In the genomic region with DNA sequence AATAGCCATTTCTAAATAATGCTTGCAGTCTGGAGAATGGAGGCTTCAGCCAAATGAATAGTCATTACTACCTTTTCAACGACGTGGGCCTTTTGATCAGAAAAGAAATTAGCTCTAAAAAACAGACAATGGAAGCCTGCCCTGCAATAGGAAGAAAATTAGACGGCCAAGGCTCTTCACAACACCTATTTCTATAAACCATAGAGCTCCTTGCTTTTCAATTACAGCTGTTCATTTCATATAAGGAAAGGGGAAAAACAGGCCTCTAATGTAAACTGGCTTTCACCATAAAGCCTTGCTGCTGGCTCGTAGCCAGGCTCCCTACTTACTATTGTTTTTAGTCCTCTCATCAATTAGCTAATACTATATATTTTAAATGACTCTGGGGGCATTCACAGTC, we compare ENCODE assay signal across 34 mouse cellular contexts. TPM values are rescaled to one million over a fixed set of nuclear protein-coding genes. Genes with fewer than 3 reads are reported as not detected.
"Had no signal": no experiment of that assay in that cellular context is flagged by ENCODE, and none has a peak within 500 bp of the region (broad histone marks: within the 10 kb centered on the region; RNA-seq: fewer than 3 reads in every experiment).

No protein-coding gene starts in this region.

- H3K4me2 ChIP-seq: limb, embryonic 12.5 days; limb, embryonic 13.5 days; limb, embryonic 15.5 days; liver, embryonic 11.5 days; liver, embryonic 12.5 days; liver, embryonic 13.5 days; liver, embryonic 15.5 days; lung, embryonic 14.5 days; lung, embryonic 15.5 days had no signal

- H3K9ac ChIP-seq: limb, embryonic 12.5 days; limb, embryonic 13.5 days; limb, embryonic 15.5 days; liver, embryonic 12.5 days; liver, embryonic 13.5 days; liver, embryonic 14.5 days; liver, embryonic 15.5 days; liver, postnatal 0 days; lung, embryonic 14.5 days; lung, embryonic 15.5 days; midbrain, embryonic 12.5 days; midbrain, embryonic 13.5 days; midbrain, embryonic 15.5 days; neural tube, embryonic 12.5 days had no signal

- H3K27ac ChIP-seq: left cerebral cortex, adult 2 months; limb, embryonic 10.5 days; limb, embryonic 12.5 days; limb, embryonic 13.5 days; limb, embryonic 15.5 days; liver, embryonic 12.5 days; liver, embryonic 13.5 days; liver, embryonic 14.5 days; liver, embryonic 15.5 days; lung, embryonic 15.5 days; macrophage; midbrain, embryonic 12.5 days; midbrain, embryonic 13.5 days; midbrain, embryonic 15.5 days; neural tube, embryonic 12.5 days had no signal

- H3K9me3 ChIP-seq: limb, embryonic 10.5 days; limb, embryonic 12.5 days; limb, embryonic 13.5 days; limb, embryonic 15.5 days; liver, embryonic 12.5 days; liver, embryonic 13.5 days; liver, embryonic 15.5 days; lung, embryonic 15.5 days; midbrain, embryonic 10.5 days; midbrain, embryonic 12.5 days; midbrain, embryonic 13.5 days; midbrain, embryonic 15.5 days; neural tube, embryonic 12.5 days had no signal

- DNase-seq: left cerebral cortex, postnatal 4 days; liver; liver, embryonic 13.5 days; liver, postnatal 0 days; lung, adult 18-20 months; lung, adult 2 months; lung, embryonic 14.5 days; lung, postnatal 10 days; lung, postnatal 14 days; lung, postnatal 36 days had no signal

- ATAC-seq: liver, embryonic 12.5 days; liver, postnatal 0 days; lung, postnatal 0 days; midbrain, embryonic 13.5 days; midbrain, embryonic 15.5 days; midbrain, embryonic 16.5 days had no signal

- H3K4me3 ChIP-seq: left cerebral cortex, adult 2 months; limb, embryonic 10.5 days; limb, embryonic 12.5 days; limb, embryonic 13.5 days; limb, embryonic 15.5 days; liver, embryonic 12.5 days; liver, embryonic 13.5 days; liver, embryonic 15.5 days; lung, embryonic 15.5 days; megakaryocyte, embryonic 14.5 days; midbrain, embryonic 12.5 days; midbrain, embryonic 15.5 days; myocyte; neural tube, embryonic 12.5 days had no signal

- H3K36me3 ChIP-seq: limb, embryonic 10.5 days; limb, embryonic 12.5 days; limb, embryonic 13.5 days; limb, embryonic 15.5 days; liver, embryonic 12.5 days; liver, embryonic 13.5 days; liver, embryonic 15.5 days; lung, embryonic 15.5 days; midbrain, embryonic 10.5 days; midbrain, embryonic 12.5 days; midbrain, embryonic 13.5 days; midbrain, embryonic 15.5 days; neural tube, embryonic 12.5 days had no signal

- H3K4me1 ChIP-seq: limb, embryonic 10.5 days; limb, embryonic 12.5 days; liver, embryonic 12.5 days; liver, embryonic 13.5 days; liver, embryonic 15.5 days; lung, embryonic 15.5 days; megakaryocyte, embryonic 14.5 days; neural tube, embryonic 12.5 days had no signal

RNA-seq across cellular contexts. Expression of a gene that starts 6.3 kb away (rescaled TPM):
- polyA plus RNA-seq: limb, embryonic 10.5 days; limb, embryonic 11.5 days; limb, embryonic 12.5 days; limb, embryonic 13.5 days; limb, embryonic 15.5 days; liver, adult 2 months; liver, embryonic 11.5 days; liver, embryonic 12.5 days; liver, embryonic 13.5 days; liver, embryonic 14.5 days; liver, embryonic 15.5 days; liver, embryonic 16.5 days; liver, postnatal 0 days; lung, adult 2 months; lung, embryonic 14.5 days; lung, embryonic 15.5 days; lung, embryonic 16.5 days; macrophage; myocyte had no signal
